Mouse (Mus musculus) embryonic facial prominence, embryonic 14.5 days (tissue): ENCODE results near the gene Fastkd1. TPM values are rescaled to one million over a fixed set of nuclear protein-coding genes. Genes with fewer than 3 reads are reported as not detected.

ENCODE experiments used
- polyA plus RNA-seq: library from polyadenylated mRNA; unstranded; fragments of >200 nt; fragmentation: Nextera tagmentation; extraction: Ambion mirVana; gene quantifications from 2 replicates; pipeline ENCODE4 v1.2.1, GENCODE M21; 2014

The Fastkd1 gene
- polyA plus RNA-seq, 1 experiment from 2014 or later, result 11.9 TPM

Other genes with a start within 250 kb of the Fastkd1 start
- gene Lrp2, start 127.5 kb downstream of the Fastkd1 start, polyA plus RNA-seq, result 0.63 and 1.3 TPM in 2 replicates
- 16.4 and 16.6 TPM in 2 replicates for gene Bbs5, start 66.3 kb downstream of the Fastkd1 start, polyA plus RNA-seq
- gene Klhl41, start 43.4 kb downstream of the Fastkd1 start, polyA plus RNA-seq, result 25.5 and 34.1 TPM in 2 replicates
- gene Ppig, start 9.0 kb upstream of the Fastkd1 start, polyA plus RNA-seq, result 119 and 127 TPM in 2 replicates
- 1.9 and 2.2 TPM in 2 replicates for gene Ccdc173, start 76.1 kb upstream of the Fastkd1 start, polyA plus RNA-seq
- 24.9 and 27.0 TPM in 2 replicates for gene Phospho2, start 76.1 kb upstream of the Fastkd1 start, polyA plus RNA-seq
- 20.8 and 22.3 TPM in 2 replicates for gene Klhl23, start 108.4 kb upstream of the Fastkd1 start, polyA plus RNA-seq
- 293 and 303 TPM in 2 replicates for gene Ssb, start 148.0 kb upstream of the Fastkd1 start, polyA plus RNA-seq
- 30.9 and 34.0 TPM in 2 replicates for gene Mettl5, start 172.1 kb upstream of the Fastkd1 start, polyA plus RNA-seq
- 17.3 and 19.4 TPM in 2 replicates for gene Ubr3, start 183.7 kb upstream of the Fastkd1 start, polyA plus RNA-seq